Mouse (Mus musculus): ENCODE measurements around the gene Mical1. TPM values are rescaled to one million over a fixed set of nuclear protein-coding genes. Genes with fewer than 3 reads are reported as not detected.

Gene Mical1
- total and polyA plus RNA-seq, 3 experiments: 23.0 to 67.4 (median 36.3) TPM

DNA sequence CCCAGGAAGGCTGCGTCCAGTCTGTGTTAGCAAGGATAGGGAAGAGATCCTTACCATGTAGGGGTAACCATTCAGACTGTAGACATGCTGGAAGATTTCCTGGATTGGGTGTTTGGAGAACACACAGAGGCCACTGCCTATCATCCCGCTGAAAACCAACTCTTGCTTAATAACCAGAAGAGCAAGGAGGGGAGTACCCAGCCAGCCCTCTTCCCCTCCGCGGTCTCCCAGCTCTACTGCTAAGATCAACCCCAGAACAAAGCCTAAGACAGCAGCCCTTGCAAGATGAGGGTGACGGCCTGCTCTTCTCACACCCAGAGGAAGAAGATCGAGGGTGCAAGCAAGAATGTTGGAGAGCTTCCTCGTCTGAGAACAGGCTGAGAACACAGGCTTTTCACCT is 12.8 kb downstream of the Mical1 start:
- DNase-seq (ENCODE audit: extremely low read depth): no peak
- dilution Hi-C loops (cut with MboI; ENCODE audit: extremely low pct_ligation_motif_present, extremely low pct_unique_long_range_greater_than_20kb, low sequenced_read_pairs) (no loop called here), in situ Hi-C loops (cut with MboI; ENCODE audit: low pct_ligation_motif_present, low pct_unique_long_range_greater_than_20kb, low sequenced_read_pairs) (no loop called here)
- Histone ChIP-seq H3K4me2 (ENCODE audit: insufficient read depth, low read depth, poor library complexity, severe bottlenecking) (peak overlapping the region; percentile 60; the same call in 1 of the 2 replicates), H3K27ac (ENCODE audit: insufficient read depth, low read depth) (no peak overlapping the region), H3K79me2 (replicated peaks; ENCODE audit: control insufficient read depth, extremely low read depth, insufficient read depth, poor library complexity, severe bottlenecking) (no peaks in the 10 kb centered on the region), H3K9ac (ENCODE audit: insufficient read depth, low read depth) (no peak overlapping the region), H3K36me3 (replicated peaks in 1 of 2; ENCODE audit: control insufficient read depth in 1 of 2, insufficient read depth in 1 of 2, low read length in 1 of 2) (peaks cover 42 to 54% of the 10 kb centered on the region in 2 experiments), H3K4me1 (ENCODE audit: control insufficient read depth in 1 of 2, insufficient read depth in 2 of 2) (peaks cover 4 to 17% of the 10 kb centered on the region in 2 experiments; a peak in 3 of 4 replicates), H3K9me3 (replicated peaks; ENCODE audit: low read length) (no peaks in the 10 kb centered on the region), H3K27me3 (replicated peaks) (no peaks in the 10 kb centered on the region), H3K4me3 (replicated peaks in 1 of 3; ENCODE audit: low read depth in 2 of 3, low read length in 2 of 3, poor library complexity in 1 of 3) (no peak overlapping the region)
- TF ChIP-seq JUND (conservative IDR thresholded peaks at IDR 0.05; ENCODE audit: low read depth, low read length) (no peak), HCFC1 (IDR thresholded peaks at IDR 0.05; ENCODE audit: low read depth, low read length) (no peak), CTCF (conservative IDR thresholded peaks at IDR 0.05 in 1 of 2, IDR thresholded peaks at IDR 0.05 in 1 of 2; ENCODE audit: low read depth in 2 of 2, low read length in 2 of 2) (no peak), JUN (IDR thresholded peaks at IDR 0.05; ENCODE audit: insufficient read depth, low read depth, low read length) (no peak)

DNA sequence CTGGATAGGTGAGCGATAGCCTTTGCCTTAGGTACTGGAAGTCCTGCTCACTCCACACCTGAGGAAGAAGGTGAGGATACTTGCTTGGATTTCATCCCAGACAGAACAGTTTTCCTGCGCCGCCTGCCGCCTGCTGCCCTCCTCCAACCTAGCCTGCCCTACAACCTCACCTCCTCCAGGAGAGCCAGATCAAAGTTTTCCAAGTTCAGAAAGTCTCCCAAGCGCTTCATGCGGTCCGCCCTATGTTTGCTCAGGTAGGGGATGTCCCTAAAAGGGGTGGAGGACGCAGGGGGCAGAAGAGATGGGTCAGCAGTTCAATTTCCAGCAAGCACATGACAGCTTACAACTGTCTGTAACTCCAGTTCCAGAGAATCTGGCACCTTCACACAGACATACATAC is 13.2 kb downstream of the Mical1 start:
- Histone ChIP-seq H3K4me1 (ENCODE audit: control insufficient read depth in 1 of 2, insufficient read depth in 2 of 2) (peaks cover 4 to 17% of the 10 kb centered on the region in 2 experiments; a peak in 3 of 4 replicates), H3K9me3 (replicated peaks; ENCODE audit: low read length) (no peaks in the 10 kb centered on the region), H3K27me3 (replicated peaks) (no peaks in the 10 kb centered on the region), H3K4me2 (ENCODE audit: insufficient read depth, low read depth, poor library complexity, severe bottlenecking) (peak overlapping the region; percentile 60), H3K36me3 (replicated peaks in 1 of 2; ENCODE audit: control insufficient read depth in 1 of 2, insufficient read depth in 1 of 2, low read length in 1 of 2) (peaks cover 37 to 50% of the 10 kb centered on the region in 2 experiments), H3K27ac (ENCODE audit: insufficient read depth, low read depth) (no peak overlapping the region), H3K9ac (ENCODE audit: insufficient read depth, low read depth) (peak overlapping the region; percentile 63; the same call in 1 of the 2 replicates), H3K4me3 (replicated peaks in 1 of 3; ENCODE audit: low read depth in 2 of 3, low read length in 2 of 3, poor library complexity in 1 of 3) (peak overlapping the region in 2 of 3 experiments; percentile 69 to 79), H3K79me2 (replicated peaks; ENCODE audit: control insufficient read depth, extremely low read depth, insufficient read depth, poor library complexity, severe bottlenecking) (no peaks in the 10 kb centered on the region)
- dilution Hi-C loops (cut with MboI; ENCODE audit: extremely low pct_ligation_motif_present, extremely low pct_unique_long_range_greater_than_20kb, low sequenced_read_pairs) (no loop called here), in situ Hi-C loops (cut with MboI; ENCODE audit: low pct_ligation_motif_present, low pct_unique_long_range_greater_than_20kb, low sequenced_read_pairs) (no loop called here)
- DNase-seq (ENCODE audit: extremely low read depth): no peak
- TF ChIP-seq CTCF (conservative IDR thresholded peaks at IDR 0.05 in 1 of 2, IDR thresholded peaks at IDR 0.05 in 1 of 2; ENCODE audit: low read depth in 2 of 2, low read length in 2 of 2) (no peak), ETS1 (conservative IDR thresholded peaks at IDR 0.05; ENCODE audit: low read depth, low read length) (no peak), MAFK (IDR thresholded peaks at IDR 0.05; ENCODE audit: insufficient replicate concordance, low read length) (no peak), MEF2A (IDR thresholded peaks at IDR 0.05; ENCODE audit: borderline replicate concordance, low read depth, low read length) (no peak), ELF1 (IDR thresholded peaks at IDR 0.05; ENCODE audit: low read depth, low read length) (no peak), MYC (IDR thresholded peaks at IDR 0.05; ENCODE audit: low read depth, low read length) (no peak)

DNA sequence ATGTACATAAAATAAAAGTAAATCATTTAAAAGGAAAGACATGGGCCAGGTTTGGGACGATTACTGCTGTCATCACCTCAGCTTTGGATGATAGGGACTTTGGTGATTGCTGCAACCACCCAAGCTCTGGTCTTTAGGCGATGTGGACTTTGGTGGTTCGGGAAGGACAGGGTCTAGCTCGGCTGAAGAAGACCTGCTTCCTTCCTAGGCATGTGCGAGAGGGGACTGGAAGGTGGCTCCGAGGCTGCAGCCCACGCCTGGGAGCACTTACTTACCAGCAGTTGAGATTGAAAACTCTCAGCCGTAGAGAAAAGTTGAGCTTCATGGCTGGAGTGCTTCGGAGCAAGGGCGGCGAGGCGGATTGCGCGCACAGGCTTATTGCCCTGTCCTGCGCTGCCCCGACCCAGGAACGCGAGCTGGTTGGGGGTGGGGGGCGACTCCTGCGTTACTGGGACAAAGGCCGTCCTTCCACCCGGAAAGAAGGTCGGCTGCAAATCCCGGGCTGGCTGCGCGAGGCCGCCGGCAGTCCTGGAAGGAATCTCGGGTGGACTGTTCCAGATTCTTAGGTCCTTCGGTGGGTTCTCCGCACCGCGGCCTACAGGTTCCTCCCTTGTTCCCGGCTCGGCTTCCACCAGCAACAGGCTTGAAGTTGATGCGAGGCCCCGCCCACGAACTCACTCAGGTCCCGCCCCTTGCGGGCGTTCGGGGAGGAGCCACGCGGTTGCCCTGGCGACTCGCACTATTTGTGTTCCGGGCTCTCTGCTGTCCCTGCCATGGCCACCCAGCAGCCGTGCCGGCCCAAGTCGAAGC is 13.8 kb downstream of the Mical1 start, which contains the start of the genes Smpd2 and Ppil6:
Smpd2 (minus strand) TSS at position 662 of the 810 bp plus-strand sequence.
Ppil6 (plus strand) TSS at position 732 of the 810 bp plus-strand sequence.
- no peaks in the 10 kb centered on the region for H3K27me3 ChIP-seq (replicated peaks)
- H3K9ac ChIP-seq (ENCODE audit: insufficient read depth, low read depth): peak within 1 kb of the TSS; percentile 63
- no peaks in the 10 kb centered on the region for H3K79me2 ChIP-seq (replicated peaks; ENCODE audit: control insufficient read depth, extremely low read depth, insufficient read depth, poor library complexity, severe bottlenecking)
- dilution Hi-C loops (cut with MboI; ENCODE audit: extremely low pct_ligation_motif_present, extremely low pct_unique_long_range_greater_than_20kb, low sequenced_read_pairs): no loop called here
- H3K27ac ChIP-seq (ENCODE audit: insufficient read depth, low read depth): no peak within 1 kb of the TSS
- TF ChIP-seq MXI1 (IDR thresholded peaks at IDR 0.05; ENCODE audit: low read depth, low read length) (peak; percentile 93), POLR2A (IDR thresholded peaks at IDR 0.05; ENCODE audit: low read depth, low read length) (peak; percentile 68), SMC3 (IDR thresholded peaks at IDR 0.05; ENCODE audit: low read depth, low read length) (0 out of 2 replicates have a peak, but pooled peaks have one; percentile 2), RCOR1 (conservative IDR thresholded peaks at IDR 0.05; ENCODE audit: low read depth, low read length) (no peak), CHD2 (IDR thresholded peaks at IDR 0.05; ENCODE audit: low read length) (no peak), HCFC1 (IDR thresholded peaks at IDR 0.05; ENCODE audit: low read depth, low read length) (peak; percentile 40; the same call in 1 of the 2 replicates), MYC (IDR thresholded peaks at IDR 0.05; ENCODE audit: low read depth, low read length) (0 out of 2 replicates have a peak, but pooled peaks have one; percentile 25), ELF1 (IDR thresholded peaks at IDR 0.05; ENCODE audit: low read depth, low read length) (peak; percentile 48; the same call in 1 of the 2 replicates), NELFE (IDR thresholded peaks at IDR 0.05; ENCODE audit: low read depth, low read length) (peak; percentile 41; the same call in 1 of the 2 replicates)
- H3K9me3 ChIP-seq (replicated peaks; ENCODE audit: low read length): no peaks in the 10 kb centered on the region
- DNase-seq (ENCODE audit: extremely low read depth): peak; percentile 83
- H3K4me2 ChIP-seq (ENCODE audit: insufficient read depth, low read depth, poor library complexity, severe bottlenecking): peak within 1 kb of the TSS; percentile 92
- peak within 1 kb of the TSS; percentile 69 to 79 (median 69) for H3K4me3 ChIP-seq (replicated peaks in 1 of 3; ENCODE audit: low read depth in 2 of 3, low read length in 2 of 3, poor library complexity in 1 of 3)
- in situ Hi-C loops (cut with MboI; ENCODE audit: low pct_ligation_motif_present, low pct_unique_long_range_greater_than_20kb, low sequenced_read_pairs): no loop called here
- peaks cover 31 to 44% of the 10 kb centered on the region in 2 experiments for H3K36me3 ChIP-seq (replicated peaks in 1 of 2; ENCODE audit: control insufficient read depth in 1 of 2, insufficient read depth in 1 of 2, low read length in 1 of 2)
- peaks cover 4 to 17% of the 10 kb centered on the region in 2 experiments; a peak in 3 of 4 replicates for H3K4me1 ChIP-seq (ENCODE audit: control insufficient read depth in 1 of 2, insufficient read depth in 2 of 2)

Measured in CH12.LX (cell line).